In genomic region chr10:80226416-80227165, GRCm38 (mm10) we compare ENCODE assay signal across 8 mouse cellular contexts. TPM values are rescaled to one million over a fixed set of nuclear protein-coding genes. Genes with fewer than 3 reads are reported as not detected.
DNase-seq lines count a peak whose midpoint lies in the region; ATAC-seq and TF ChIP-seq lines count a peak whose summit lies in the region.

Mum1 (plus strand) TSS chr10:80226434.

- WGBS in kidney, embryonic 14.5 days: under 1% methylated on average over 70 of the region's 75 CpGs
- WGBS in limb, embryonic 15.5 days: 0% methylated on average over 51 of the region's 75 CpGs

- TF ChIP-seq CTCF in bone marrow macrophage, adult 2 months (IDR thresholded peaks at IDR 0.05; ENCODE audit: low read depth, low read length): no peak
- 0 out of 2 replicates have a peak, but pooled peaks have one; percentile 23 for TF ChIP-seq CTCF in embryonic fibroblast, embryonic 13.5 days (IDR thresholded peaks at IDR 0.05; ENCODE audit: borderline replicate concordance, insufficient read depth, low read length)

- peaks cover 27% of the 10 kb centered on the region for H3K36me3 ChIP-seq in kidney, embryonic 14.5 days (ENCODE audit: control insufficient read depth, insufficient read depth, low read length)
- H3K36me3 ChIP-seq in limb, embryonic 15.5 days: peaks cover 29% of the 10 kb centered on the region
- no peaks in the 10 kb centered on the region; the same call in 1 of the 2 replicates for H3K36me3 ChIP-seq in splenic B cell, adult 2 months (ENCODE audit: control insufficient read depth, insufficient read depth, low read length, poor library complexity, severe bottlenecking)

- peak within 1 kb of the TSS; percentile 94 for H3K9ac ChIP-seq in kidney, embryonic 14.5 days (ENCODE audit: low read depth, low read length)
- H3K9ac ChIP-seq in limb, embryonic 15.5 days: peak within 1 kb of the TSS; percentile 88

- H3K4me2 ChIP-seq in kidney, embryonic 14.5 days (replicated peaks; ENCODE audit: low read depth, low read length): peak within 1 kb of the TSS; percentile 77
- H3K4me2 ChIP-seq in limb, embryonic 15.5 days: peak within 1 kb of the TSS; percentile 82

- H3K27ac ChIP-seq in bone marrow macrophage, adult 2 months (ENCODE audit: insufficient read depth, low read depth, low read length): peak within 1 kb of the TSS; percentile 39
- H3K27ac ChIP-seq in embryonic fibroblast, embryonic 13.5 days (ENCODE audit: insufficient read depth, low read length): peak within 1 kb of the TSS; percentile 35
- H3K27ac ChIP-seq in kidney, embryonic 14.5 days (ENCODE audit: low read depth, low read length): peak within 1 kb of the TSS; percentile 93
- peak within 1 kb of the TSS; percentile 96 for H3K27ac ChIP-seq in limb, embryonic 15.5 days

- DNase-seq in B cell, adult 2 months: peak; percentile 97 to 98
- peak; percentile 99 to 100 for DNase-seq in heart, adult 9 months (ENCODE audit: low spot score in 2 of 2)
- DNase-seq in monocyte, adult 2 months (ENCODE audit: low read depth in 1 of 2, low spot score in 2 of 2): peak; percentile 93 to 96
- DNase-seq in splenic B cell, adult 2 months (ENCODE audit: low read depth, low spot score): peak; percentile 98

- peak within 1 kb of the TSS; percentile 82 for H3K4me3 ChIP-seq in bone marrow macrophage, adult 2 months (ENCODE audit: insufficient read depth, low read length)
- peak within 1 kb of the TSS; percentile 68 for H3K4me3 ChIP-seq in embryonic fibroblast, embryonic 13.5 days (ENCODE audit: insufficient read depth, low read length)
- H3K4me3 ChIP-seq in kidney, embryonic 14.5 days (ENCODE audit: low read length): peak within 1 kb of the TSS; percentile 80
- peak within 1 kb of the TSS; percentile 82 for H3K4me3 ChIP-seq in limb, embryonic 15.5 days

- H3K27me3 ChIP-seq in kidney, embryonic 14.5 days (ENCODE audit: control insufficient read depth, insufficient read depth, low read length): no peaks in the 10 kb centered on the region
- H3K27me3 ChIP-seq in limb, embryonic 15.5 days: no peaks in the 10 kb centered on the region
- H3K27me3 ChIP-seq in splenic B cell, adult 2 months (ENCODE audit: control insufficient read depth, insufficient read depth, low read length, poor library complexity, severe bottlenecking): no peaks in the 10 kb centered on the region

- H3K4me1 ChIP-seq in bone marrow macrophage, adult 2 months (ENCODE audit: control insufficient read depth, insufficient read depth, low read length): peaks cover 29% of the 10 kb centered on the region
- peaks cover 5% of the 10 kb centered on the region for H3K4me1 ChIP-seq in embryonic fibroblast, embryonic 13.5 days (ENCODE audit: control insufficient read depth, insufficient read depth, low read length)
- peaks cover 30% of the 10 kb centered on the region for H3K4me1 ChIP-seq in kidney, embryonic 14.5 days (ENCODE audit: control insufficient read depth, insufficient read depth, low read length)
- H3K4me1 ChIP-seq in limb, embryonic 15.5 days: peaks cover 43% of the 10 kb centered on the region

- ATAC-seq in kidney, embryonic 14.5 days (ENCODE audit: low FRiP score, low TSS enrichment): peak; percentile 99
- peak; percentile 98 for ATAC-seq in limb, embryonic 15.5 days (ENCODE audit: insufficient number of reproducible peaks, low FRiP score, low TSS enrichment, low read depth)

- H3K9me3 ChIP-seq in kidney, embryonic 14.5 days (ENCODE audit: control insufficient read depth, low read length): no peaks in the 10 kb centered on the region
- H3K9me3 ChIP-seq in limb, embryonic 15.5 days: no peaks in the 10 kb centered on the region

- TF ChIP-seq POLR2A in bone marrow macrophage, adult 2 months (IDR thresholded peaks at IDR 0.05; ENCODE audit: borderline replicate concordance, low read depth, low read length): no peak
- peak; percentile 56; the same call in 1 of the 2 replicates for TF ChIP-seq POLR2A in embryonic fibroblast, embryonic 13.5 days (IDR thresholded peaks at IDR 0.05; ENCODE audit: low read depth, low read length)

RNA-seq across cellular contexts. Expression of gene Mum1, which starts in this region (rescaled TPM):
- 27.2 and 36.2 TPM in 2 replicates for polyA plus RNA-seq in bone marrow macrophage, adult 2 months (2012; ENCODE audit: insufficient read depth, insufficient read length, missing spikeins)
- polyA plus RNA-seq in embryonic fibroblast, embryonic 13.5 days (2011; ENCODE audit: insufficient read length, low read depth, missing spikeins): 24.0 and 29.1 TPM in 2 replicates
- 64.4 and 65.1 TPM in 2 replicates for polyA plus RNA-seq in kidney, embryonic 14.5 days (2014; fragmentation: Nextera tagmentation; extraction: Ambion mirVana)
- polyA plus RNA-seq in limb, embryonic 15.5 days (2015; fragmentation: Nextera tagmentation; extraction: Ambion mirVana): 66.1 and 67.6 TPM in 2 replicates

Comparison
In these comparisons a context has a peak if more than half of its experiments do, and no peak if none do; other contexts are left out.
1. Peak in every context shown above with its lines: DNase-seq, ATAC-seq, H3K4me3 ChIP-seq and H3K27ac ChIP-seq.
2. H3K27ac ChIP-seq: peak in every context shown above with its lines; median percentile 96 in limb, embryonic 15.5 days; 93 in kidney, embryonic 14.5 days; 39 in bone marrow macrophage, adult 2 months; 35 in embryonic fibroblast, embryonic 13.5 days.